Mouse (Mus musculus) embryonic facial prominence, embryonic 15.5 days (tissue): ENCODE measurements around the gene Epb42. TPM values are rescaled to one million over a fixed set of nuclear protein-coding genes. Genes with fewer than 3 reads are reported as not detected.

Experiments
- microRNA-seq: library from miRNA; unstranded; fragments of <30 nt; microRNA quantifications from one replicate; pipeline ENCODE4, GENCODE M21; 2016; ENCODE audit warnings: borderline number of aligned reads
- polyA plus RNA-seq: library from polyadenylated mRNA; unstranded; fragments of >200 nt; fragmentation: Nextera tagmentation; extraction: Ambion mirVana; gene quantifications from 2 replicates; pipeline ENCODE4 v1.2.1, GENCODE M21; 2015

The Epb42 gene
- polyA plus RNA-seq, 1 experiment from 2014 or later = 0.69 TPM

Small RNAs within 50 kb of the gene (microRNA-seq; reads per million reads assigned to microRNA genes)
- not detected for gene Gm44325

Other genes starting within 250 kb of the Epb42 start
- gene Cdan1, start 186.9 kb downstream of the Epb42 start, polyA plus RNA-seq = 6.7 and 8.1 TPM in 2 replicates
- gene Ttbk2, start 186.5 kb downstream of the Epb42 start, polyA plus RNA-seq = 3.8 and 3.9 TPM in 2 replicates
- 20.7 and 24.2 TPM in 2 replicates for gene Ubr1, start 66.4 kb downstream of the Epb42 start, polyA plus RNA-seq
- 2.5 and 4.1 TPM in 2 replicates for gene Tmem62, start 60.1 kb downstream of the Epb42 start, polyA plus RNA-seq
- gene Ccndbp1, start 28.7 kb downstream of the Epb42 start, polyA plus RNA-seq = 40.2 and 43.8 TPM in 2 replicates
- gene Tgm5, start 48.8 kb upstream of the Epb42 start, polyA plus RNA-seq = 3.3 and 3.5 TPM in 2 replicates
- not detected in 2 replicates for gene Tgm7, start 72.7 kb upstream of the Epb42 start, polyA plus RNA-seq
- gene Adal, start 103.4 kb upstream of the Epb42 start, polyA plus RNA-seq = 17.9 and 20.3 TPM in 2 replicates
- 20.0 and 21.0 TPM in 2 replicates for gene Lcmt2, start 103.6 kb upstream of the Epb42 start, polyA plus RNA-seq
- gene Tubgcp4, start 133.6 kb upstream of the Epb42 start, polyA plus RNA-seq = 49.7 and 54.7 TPM in 2 replicates
- gene Zscan29, start 134.1 kb upstream of the Epb42 start, polyA plus RNA-seq = 9.4 and 10.6 TPM in 2 replicates
- gene Trp53bp1, start 234.3 kb upstream of the Epb42 start, polyA plus RNA-seq = 61.0 and 62.1 TPM in 2 replicates